In genomic region chr6:97297151-97297550, GRCm38 (mm10) we compare ENCODE assay signal across 26 mouse cellular contexts. TPM values are rescaled to one million over a fixed set of nuclear protein-coding genes. Genes with fewer than 3 reads are reported as not detected.
DNase-seq lines count a peak whose midpoint lies in the region; ATAC-seq and TF ChIP-seq lines count a peak whose summit lies in the region.
"Had no signal": no experiment of that assay in that cellular context is flagged by ENCODE, and none has a peak within 500 bp of the region (broad histone marks: within the 10 kb centered on the region; RNA-seq: fewer than 3 reads in every experiment).

No protein-coding gene starts in this region.

- no peak overlapping the region for H3K9ac ChIP-seq in midbrain, embryonic 11.5 days (ENCODE audit: low read length)
- no peak overlapping the region for H3K9ac ChIP-seq in midbrain, embryonic 13.5 days (replicated peaks)
- H3K9ac ChIP-seq: embryonic facial prominence, embryonic 13.5 days; embryonic facial prominence, embryonic 15.5 days; forebrain, embryonic 12.5 days had no signal

- H3K4me1 ChIP-seq in heart, embryonic 10.5 days = peaks cover 28% of the 10 kb centered on the region
- H3K4me1 ChIP-seq in kidney, adult 2 months (ENCODE audit: control insufficient read depth, insufficient read depth, low read length) = peaks cover 5% of the 10 kb centered on the region
- H3K4me1 ChIP-seq in midbrain, embryonic 11.5 days (ENCODE audit: control insufficient read depth, insufficient read depth, low read length) = no peaks in the 10 kb centered on the region
- no peaks in the 10 kb centered on the region for H3K4me1 ChIP-seq in midbrain, embryonic 13.5 days (replicated peaks)
- H3K4me1 ChIP-seq: embryonic facial prominence, embryonic 13.5 days; embryonic facial prominence, embryonic 15.5 days had no signal

- ATAC-seq in midbrain, embryonic 11.5 days (ENCODE audit: low FRiP score) = no peak
- no peak for ATAC-seq in midbrain, embryonic 13.5 days
- ATAC-seq: forebrain, embryonic 14.5 days; forebrain, embryonic 16.5 days had no signal

- H3K4me3 ChIP-seq in heart, embryonic 10.5 days = no peak overlapping the region
- no peak overlapping the region for H3K4me3 ChIP-seq in kidney, adult 2 months (ENCODE audit: insufficient read depth, low read depth, low read length)
- H3K4me3 ChIP-seq in midbrain, embryonic 11.5 days (ENCODE audit: low read depth, low read length) = no peak overlapping the region
- H3K4me3 ChIP-seq in midbrain, embryonic 13.5 days (replicated peaks) = no peak overlapping the region
- H3K4me3 ChIP-seq: embryonic facial prominence, embryonic 13.5 days; embryonic facial prominence, embryonic 15.5 days; erythroblast, embryonic 14.5 days; forebrain, embryonic 10.5 days; forebrain, embryonic 12.5 days had no signal

- no peaks in the 10 kb centered on the region for H3K27me3 ChIP-seq in heart, embryonic 10.5 days (ENCODE audit: insufficient read depth, poor library complexity, severe bottlenecking)
- H3K27me3 ChIP-seq in kidney, adult 2 months (replicated peaks; ENCODE audit: control insufficient read depth, insufficient read depth, low read length) = no peaks in the 10 kb centered on the region
- no peaks in the 10 kb centered on the region for H3K27me3 ChIP-seq in midbrain, embryonic 11.5 days (ENCODE audit: control insufficient read depth, insufficient read depth, low read length)
- no peaks in the 10 kb centered on the region for H3K27me3 ChIP-seq in midbrain, embryonic 13.5 days
- H3K27me3 ChIP-seq: embryonic facial prominence, embryonic 15.5 days; forebrain, embryonic 12.5 days had no signal

- H3K27ac ChIP-seq in heart, embryonic 10.5 days = no peak overlapping the region
- H3K27ac ChIP-seq in kidney, adult 2 months (ENCODE audit: insufficient read depth, low read depth, low read length) = peak overlapping the region; percentile 76
- H3K27ac ChIP-seq in midbrain, embryonic 11.5 days (ENCODE audit: low read depth, low read length) = no peak overlapping the region
- no peak overlapping the region for H3K27ac ChIP-seq in midbrain, embryonic 13.5 days
- H3K27ac ChIP-seq: embryonic facial prominence, embryonic 13.5 days; embryonic facial prominence, embryonic 15.5 days; forebrain, embryonic 10.5 days; forebrain, embryonic 12.5 days had no signal

- no peak for TF ChIP-seq CTCF in kidney, adult 2 months (conservative IDR thresholded peaks at IDR 0.05; ENCODE audit: insufficient read depth, insufficient read length, low read depth, low read length)

- peaks cover 93% of the 10 kb centered on the region for H3K36me3 ChIP-seq in heart, embryonic 10.5 days
- H3K36me3 ChIP-seq in kidney, adult 2 months (ENCODE audit: control insufficient read depth, insufficient read depth, low read length) = peaks cover 29% of the 10 kb centered on the region
- peaks cover 22% of the 10 kb centered on the region for H3K36me3 ChIP-seq in midbrain, embryonic 11.5 days (ENCODE audit: control insufficient read depth, insufficient read depth, low read length)
- peaks cover 70% of the 10 kb centered on the region for H3K36me3 ChIP-seq in midbrain, embryonic 13.5 days

- no peak for TF ChIP-seq POLR2A in kidney, adult 2 months (IDR thresholded peaks at IDR 0.05; ENCODE audit: low read depth, low read length)

- WGBS in heart, embryonic 10.5 days = 85% methylated on average over 3 of the region's 3 CpGs
- WGBS in kidney, adult 2 months = 34% methylated on average over 3 of the region's 3 CpGs
- WGBS in midbrain, embryonic 11.5 days = 93% methylated on average over 3 of the region's 3 CpGs
- 91% methylated on average over 3 of the region's 3 CpGs for WGBS in midbrain, embryonic 13.5 days

- peak; percentile 3 for DNase-seq in heart, embryonic 10.5 days (ENCODE audit: low spot score)
- no peak for DNase-seq in heart, adult 8-10 months (ENCODE audit: low spot score)
- peak; percentile 52 for DNase-seq in kidney, adult 2 months
- DNase-seq in kidney, adult 18-20 months = no peak
- peak; percentile 45 for DNase-seq in midbrain, embryonic 11.5 days (ENCODE audit: low spot score, missing footprints)
- DNase-seq in T-cell, adult 2 months (ENCODE audit: low spot score) = no peak
- DNase-seq: adrenal gland, adult 2 months; adrenal gland, postnatal 10 days; adrenal gland, postnatal 25 days; cerebellum, adult 11 months; cerebellum, adult 18-20 months; cerebellum, adult 8-10 months; cerebellum, adult 9-11 months; cerebellum, postnatal 14 days; cerebellum, postnatal 36 days; embryo, embryonic 11 days had no signal

- H3K9me3 ChIP-seq in heart, embryonic 10.5 days = no peaks in the 10 kb centered on the region
- no peaks in the 10 kb centered on the region for H3K9me3 ChIP-seq in midbrain, embryonic 11.5 days (ENCODE audit: control insufficient read depth, low read length)
- H3K9me3 ChIP-seq in midbrain, embryonic 13.5 days = no peaks in the 10 kb centered on the region
- H3K9me3 ChIP-seq: embryonic facial prominence, embryonic 13.5 days; embryonic facial prominence, embryonic 15.5 days; forebrain, embryonic 10.5 days; forebrain, embryonic 12.5 days had no signal

- no peak overlapping the region for H3K4me2 ChIP-seq in midbrain, embryonic 11.5 days
- no peak overlapping the region for H3K4me2 ChIP-seq in midbrain, embryonic 13.5 days (replicated peaks)
- H3K4me2 ChIP-seq: embryonic facial prominence, embryonic 13.5 days; embryonic facial prominence, embryonic 15.5 days; forebrain, embryonic 12.5 days had no signal

RNA-seq across cellular contexts. Expression of gene Lmod3, which starts 44.6 kb away (rescaled TPM):
- polyA plus RNA-seq in heart, embryonic 10.5 days (2016; fragmentation: Nextera tagmentation; extraction: Ambion mirVana) = 10.5 and 17.5 TPM in 2 replicates
- 10 to 100 TPM; 66.2 to 86.5 (median 72.0) TPM for total RNA-seq in heart, adult 8-10 months (2022)
- 0.12 and 1.2 TPM in 2 replicates for polyA plus RNA-seq in kidney, adult 2 months (2012; rRNA removed)
- polyA plus RNA-seq in midbrain, embryonic 11.5 days (2014; fragmentation: Nextera tagmentation; extraction: Ambion mirVana) = 0.08 TPM in 1 of 2 replicates, not detected in the other
- 0.07 TPM in 1 of 2 replicates, not detected in the other for polyA plus RNA-seq in midbrain, embryonic 13.5 days (2015; fragmentation: Nextera tagmentation; extraction: Ambion mirVana)
- total RNA-seq: adrenal gland, adult 2 months; adrenal gland, postnatal 25 days; common myeloid progenitor, adult 5-6 weeks; MEL had no signal
- polyA plus RNA-seq: adrenal gland, adult 2 months; erythroblast, embryonic 14.5 days; forebrain, embryonic 10.5 days; forebrain, embryonic 14.5 days; forebrain, embryonic 16.5 days had no signal

Comparison
In these comparisons a context has a peak if more than half of its experiments do, and no peak if none do; other contexts are left out.
1. DNase-seq: peak in heart, embryonic 10.5 days (single experiment), kidney, adult 2 months (single experiment) and midbrain, embryonic 11.5 days (single experiment); none in heart, adult 8-10 months (single experiment), kidney, adult 18-20 months (single experiment) and T-cell, adult 2 months (single experiment).